Comparison of ENCODE assay signal across 17 mouse cellular contexts in genomic region chr2:44538135-44538534, GRCm38 (mm10).
"Had no signal": no experiment of that assay in that cellular context is flagged by ENCODE, and none has a peak within 500 bp of the region (broad histone marks: within the 10 kb centered on the region; RNA-seq: fewer than 3 reads in every experiment).

No protein-coding gene starts in this region.

- H3K36me3 ChIP-seq: liver, embryonic 15.5 days; lung, embryonic 15.5 days; midbrain, embryonic 15.5 days; neural tube, embryonic 12.5 days; stomach, embryonic 15.5 days had no signal

- H3K27ac ChIP-seq: liver, embryonic 15.5 days; lung, embryonic 15.5 days; macrophage; midbrain, embryonic 15.5 days; neural tube, embryonic 12.5 days; stomach, embryonic 15.5 days; stomach, postnatal 0 days had no signal

- H3K27me3 ChIP-seq: liver, embryonic 15.5 days; lung, embryonic 15.5 days; midbrain, embryonic 15.5 days; neural tube, embryonic 12.5 days; stomach, embryonic 15.5 days had no signal

- H3K9me3 ChIP-seq: liver, embryonic 15.5 days; lung, embryonic 15.5 days; megakaryocyte, embryonic 14.5 days; midbrain, embryonic 15.5 days; neural tube, embryonic 12.5 days; stomach, embryonic 15.5 days had no signal

- H3K4me3 ChIP-seq: liver, embryonic 15.5 days; lung, embryonic 15.5 days; megakaryocyte, embryonic 14.5 days; midbrain, embryonic 15.5 days; neural tube, embryonic 12.5 days; stomach, embryonic 15.5 days had no signal

- H3K9ac ChIP-seq: liver, embryonic 15.5 days; liver, postnatal 0 days; lung, embryonic 15.5 days; midbrain, embryonic 15.5 days; neural tube, embryonic 12.5 days; stomach, embryonic 15.5 days had no signal

- H3K4me2 ChIP-seq: liver, embryonic 15.5 days; lung, embryonic 15.5 days; midbrain, embryonic 15.5 days; neural tube, embryonic 12.5 days; stomach, embryonic 15.5 days had no signal

- H3K4me1 ChIP-seq: liver, embryonic 15.5 days; lung, embryonic 15.5 days; megakaryocyte, embryonic 14.5 days; midbrain, embryonic 15.5 days; neural tube, embryonic 12.5 days; stomach, embryonic 15.5 days had no signal

- ATAC-seq: liver, postnatal 0 days; lung, postnatal 0 days; midbrain, embryonic 15.5 days had no signal

- DNase-seq: liver, postnatal 0 days; lung, adult 2 months; lung, postnatal 14 days; lung, postnatal 36 days; right cerebral cortex, postnatal 14 days; thymus, adult 2 months; thymus, postnatal 25 days; thymus, postnatal 4 days had no signal
